Mouse (Mus musculus) E14TG2a.4 (cell line): ENCODE measurements around the gene Vmn1r55.

ENCODE experiments used
- CTCF ChIP-seq: conservative IDR thresholded peaks from 2 replicates; pipeline ENCODE4 v1.5.1; 2014; ENCODE audit warnings: low read length
- NANOG ChIP-seq: IDR thresholded peaks from 2 replicates; pipeline ENCODE4 v1.6.1; 2014; ENCODE audit warnings: borderline replicate concordance, low read length, mixed read lengths
- POU5F1 ChIP-seq: IDR thresholded peaks from 2 replicates; pipeline ENCODE4 v1.6.1; 2014; ENCODE audit warnings: low read length, borderline replicate concordance

- TF ChIP-seq CTCF, result no peak
- TF ChIP-seq NANOG, result no peak
- TF ChIP-seq POU5F1, result no peak
These were observed 69.3 kb downstream of the Vmn1r55 start, which contains the start of gene Epn1 for GRCm38 (mm10) chr7:5080010-5080751.
